Mouse (Mus musculus) T-cell, adult 66 days (primary cell): ENCODE data around the gene Zfp626. TPM values are rescaled to one million over a fixed set of nuclear protein-coding genes. Genes with fewer than 3 reads are reported as not detected.

ENCODE experiments used
- total RNA-seq, 2 experiments: library from RNA; stranded (reverse); gene quantifications; 3 replicates in 1 of 2; 4 replicates in 1 of 2; pipeline ENCODE4 v1.2.4; 2023

Gene Zfp626
- total RNA-seq: 10 to 100 TPM in 1 of 2 experiments, 1 to 10 TPM in 1; 9.5 to 13.4 TPM

DNA sequence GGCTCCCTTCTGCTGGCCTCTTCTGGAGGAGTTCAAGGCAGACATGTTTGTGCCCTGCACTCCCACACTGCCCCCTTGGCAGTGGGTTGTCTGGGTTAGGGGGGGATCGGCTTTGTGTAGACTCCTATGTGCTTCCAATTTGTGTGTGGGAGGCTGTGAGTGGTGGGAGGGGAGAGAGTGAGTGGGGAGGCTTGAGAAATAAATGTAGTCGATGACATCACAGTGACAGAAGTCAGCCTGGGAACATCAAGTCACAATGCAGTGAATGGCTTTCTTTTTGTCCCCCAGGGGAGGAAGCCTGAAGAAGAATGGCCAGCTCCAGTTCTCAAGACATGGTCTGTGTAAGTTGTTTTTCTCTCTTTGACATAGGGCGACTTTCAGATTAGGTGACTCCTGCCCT, at the start of gene Zfp626:
Gene Zfp626 (plus strand): TSS at position 301 of the 400 bp plus-strand sequence.

GRCm38 (mm10) chr7:27838323-27839249, 31.6 kb downstream of the Zfp626 start, which contains the start of gene Zfp59:
TSS of gene Zfp59 (plus strand) at chr7:27838607.

GRCm38 (mm10) chr7:27857227-27857626, 50.2 kb downstream of the Zfp626 start, which contains the start of gene Zfp607a:
TSS of gene Zfp607a (plus strand) at chr7:27857527.

Other genes starting within 250 kb of the Zfp626 start
- gene Akt2, start 215.6 kb upstream of the Zfp626 start, total RNA-seq: 100 to 1,000 TPM; 142 to 145 TPM
- under 1 TPM in 1 of 2 experiments, not detected in 1; 0.35 TPM for gene Ttc9b, start 153.3 kb upstream of the Zfp626 start, total RNA-seq
- 10 to 100 TPM; 14.4 to 21.8 TPM for gene Map3k10, start 132.6 kb upstream of the Zfp626 start, total RNA-seq
- 1 to 10 TPM; 1.3 to 1.9 TPM for gene Zfp607b, start 117.9 kb upstream of the Zfp626 start, total RNA-seq
- 10 to 100 TPM; 14.3 to 20.1 TPM for gene Zfp60, start 75.8 kb upstream of the Zfp626 start, total RNA-seq
- 1 to 10 TPM; 4.7 to 6.3 TPM for gene Zfp59, start 31.4 kb downstream of the Zfp626 start, total RNA-seq
- 10 to 100 TPM; 19.7 to 22.0 TPM for gene Zfp607a, start 50.3 kb downstream of the Zfp626 start, total RNA-seq
- gene Zfp974, start 122.3 kb downstream of the Zfp626 start, total RNA-seq: 10 to 100 TPM; 10.2 to 10.3 TPM
- gene Zfp780b, start 172.0 kb downstream of the Zfp626 start, total RNA-seq: 10 to 100 TPM; 12.8 to 16.4 TPM
- 10 to 100 TPM in 1 of 2 experiments, 1 to 10 TPM in 1; 9.4 to 15.0 TPM for gene Zfp850, start 206.9 kb downstream of the Zfp626 start, total RNA-seq
- 100 to 1,000 TPM in 1 of 2 experiments, 10 to 100 TPM in 1; 95.2 to 116 TPM for gene Psmc4, start 242.9 kb downstream of the Zfp626 start, total RNA-seq